Mouse (Mus musculus): ENCODE measurements around the gene Fgf16. TPM values are rescaled to one million over a fixed set of nuclear protein-coding genes. Genes with fewer than 3 reads are reported as not detected.

Fgf16 gene
- polyA plus RNA-seq (2017; shearing (Covaris generic)): 1 to 10 TPM in 1 of 2 experiments, under 1 TPM in 1; 0.63 to 2.5 TPM

GRCm38 (mm10) chrX:105764162-105765004 lies at the start of gene Fgf16:
TSS of gene Fgf16 (plus strand) at chrX:105764279.

Other genes starting within 250 kb of the Fgf16 start
- gene Atrx, start 165.1 kb downstream of the Fgf16 start, polyA plus RNA-seq (2017; shearing (Covaris generic)): 100 to 1,000 TPM; 227 to 256 TPM
- gene Magt1, start 247.6 kb downstream of the Fgf16 start, polyA plus RNA-seq (2017; shearing (Covaris generic)): 10 to 100 TPM; 32.4 to 37.7 TPM